Mouse (Mus musculus) CD4-positive, CD25-positive, alpha-beta regulatory T cell, adult 4 months (primary cell): Measurements from ENCODE around the gene Tub. TPM values are rescaled to one million over a fixed set of nuclear protein-coding genes. Genes with fewer than 3 reads are reported as not detected.

Source experiments
- ATAC-seq: one replicate; pipeline ENCODE4 v1.8.0; 2017
- polyA plus RNA-seq, 2 experiments: library from polyadenylated mRNA; unstranded; fragments of 100-300 nt; shearing (Covaris generic); gene quantifications; one replicate each; pipeline ENCODE4 v1.2.1; 2017

The Tub gene
- polyA plus RNA-seq, 2 experiments from 2014 or later: 0.34 to 0.37 TPM

DNA sequence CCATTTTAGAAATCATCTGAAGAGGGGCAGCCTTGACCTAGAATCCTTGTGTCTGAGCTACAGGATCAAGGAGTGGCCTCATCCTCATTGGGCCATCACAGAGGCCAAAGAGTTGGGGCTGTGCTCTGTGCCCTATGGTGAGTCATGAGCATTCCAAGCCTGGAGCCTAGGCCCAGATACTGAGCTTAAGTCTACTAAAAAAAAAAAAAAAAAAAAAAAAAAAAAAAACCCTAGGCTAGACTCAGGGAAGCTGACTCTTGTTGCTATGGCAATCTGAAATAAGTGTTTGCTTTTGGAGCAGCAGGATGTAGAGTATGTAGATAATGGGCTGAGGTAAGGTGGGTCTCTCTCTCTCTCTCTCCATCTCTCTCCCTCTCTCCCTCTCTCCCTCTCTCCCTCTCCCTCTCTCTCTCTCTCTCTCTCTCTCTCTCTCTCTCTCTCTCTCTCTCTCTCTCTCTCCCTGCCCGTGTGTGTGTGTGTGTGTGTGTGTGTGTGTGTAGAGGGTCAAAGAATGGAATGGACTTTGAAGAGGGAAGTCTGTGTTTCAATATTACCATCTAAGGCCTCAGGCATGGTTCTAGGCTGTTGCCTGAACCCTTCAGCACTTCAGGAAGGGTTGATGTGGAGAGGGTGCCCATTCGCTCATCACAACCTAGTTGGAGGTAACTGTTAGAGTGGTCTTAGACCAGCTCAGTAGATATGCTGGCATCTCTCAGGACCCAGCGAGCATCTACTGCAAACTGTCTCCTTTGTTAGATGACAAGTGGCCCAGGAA, 36.0 kb downstream of the Tub start:
- ATAC-seq: no peak

DNA sequence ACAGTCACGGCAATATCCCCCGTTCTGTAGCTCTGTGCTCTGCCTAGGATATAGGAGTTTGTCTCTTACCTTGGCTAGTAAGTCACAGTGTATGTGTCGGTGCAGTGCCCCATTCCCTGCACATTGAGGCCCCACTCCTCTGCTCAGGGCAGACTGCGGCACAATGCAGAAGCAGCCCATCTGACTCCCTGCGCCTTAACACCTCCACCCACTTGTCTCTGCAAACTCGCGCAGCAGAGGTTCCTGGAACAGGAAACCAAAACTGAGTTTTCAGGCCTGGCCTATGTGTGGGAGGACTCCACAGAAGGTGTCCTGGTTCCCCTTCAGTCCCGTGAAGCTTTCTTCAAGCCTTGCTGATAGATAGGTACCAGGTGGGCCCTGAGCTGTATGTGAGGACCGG, 41.1 kb downstream of the Tub start:
- no peak for ATAC-seq

DNA sequence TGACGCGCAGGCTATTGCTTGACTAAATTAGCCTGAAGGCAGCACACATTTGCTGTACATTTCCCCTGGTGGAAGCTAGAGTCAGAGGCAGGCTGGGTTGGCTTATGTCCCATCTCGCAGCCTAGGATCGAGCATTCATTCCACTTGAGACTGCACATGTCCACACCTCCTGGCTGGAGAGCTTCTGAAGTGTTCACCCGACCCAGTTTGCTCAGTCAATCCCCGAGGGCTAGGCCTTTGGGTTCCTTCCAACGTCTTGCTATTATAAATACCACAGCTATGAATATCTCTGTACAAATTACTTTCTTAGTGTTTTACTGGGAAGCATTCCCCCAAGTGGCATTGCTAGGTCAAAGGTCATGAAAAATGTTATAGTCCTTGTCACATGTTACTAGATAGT, 43.1 kb downstream of the Tub start:
- no peak for ATAC-seq

DNA sequence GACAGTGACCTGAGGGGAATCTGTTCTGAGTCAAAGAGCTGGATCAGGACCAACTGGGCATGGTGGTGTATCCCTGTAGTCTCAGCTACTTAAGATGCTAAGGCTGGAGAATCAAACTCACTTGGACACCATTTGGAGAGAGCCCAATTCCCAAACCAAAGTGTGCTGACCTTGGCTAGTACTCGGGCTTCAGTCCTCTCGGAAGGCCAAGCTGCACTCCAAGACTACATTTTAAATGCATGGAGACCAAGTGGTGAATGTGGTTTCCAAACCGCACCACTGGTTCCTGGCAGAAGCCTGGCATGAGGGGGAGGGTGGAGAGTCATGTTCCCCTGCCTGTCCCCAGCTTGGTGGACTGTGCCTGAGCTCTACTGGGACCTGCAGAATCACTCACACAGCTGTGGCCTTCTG, 43.7 kb downstream of the Tub start:
- ATAC-seq: no peak

DNA sequence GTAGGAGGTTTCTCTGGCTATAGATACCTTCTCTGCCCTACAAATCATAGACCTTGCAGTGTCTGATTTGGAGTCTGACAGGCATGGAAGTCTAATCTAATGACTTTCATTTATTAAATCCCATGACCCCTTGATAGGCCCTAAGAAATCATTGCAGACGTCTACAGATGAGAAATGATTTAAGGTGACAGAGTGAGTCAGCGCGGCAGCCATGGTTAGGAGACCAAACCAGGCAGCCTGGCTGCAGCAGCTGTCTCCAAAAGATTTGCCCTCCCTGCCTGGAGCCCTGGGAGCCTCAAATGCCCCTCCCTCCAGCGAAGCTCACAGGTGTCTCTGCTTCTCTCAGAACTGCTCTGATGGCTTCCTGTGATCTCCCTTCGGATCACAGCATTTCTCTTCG, 46.0 kb downstream of the Tub start:
- ATAC-seq: no peak

DNA sequence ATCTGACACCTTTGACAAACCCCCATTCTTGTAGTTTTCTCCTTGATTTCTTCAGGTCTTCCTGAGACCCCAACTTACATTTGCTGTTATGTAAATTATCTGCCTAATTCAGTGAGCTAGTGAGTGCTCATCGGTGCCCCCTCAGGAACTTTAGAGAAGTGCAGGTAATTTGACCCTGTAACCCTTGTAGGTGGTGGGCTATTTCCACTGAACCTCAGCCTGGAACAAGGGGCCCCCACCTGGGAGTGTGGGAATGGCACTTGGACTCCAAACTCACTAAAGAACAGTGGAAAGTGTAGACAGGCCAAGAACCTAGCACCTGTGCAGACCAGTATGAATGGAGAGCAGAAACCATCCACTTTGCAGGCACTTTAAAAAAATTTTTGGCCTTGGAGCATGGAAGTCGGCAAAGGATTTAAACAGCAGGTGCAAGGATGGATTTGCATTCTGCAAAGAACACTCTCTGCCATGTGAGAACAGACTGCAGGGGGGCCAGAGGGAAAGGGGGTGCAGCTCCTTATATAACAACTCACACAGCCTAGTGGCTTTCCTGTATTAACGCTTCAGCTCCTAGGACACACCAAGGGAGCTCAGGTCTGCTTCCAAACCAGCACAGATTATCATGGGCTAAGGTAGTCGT, 50.3 kb downstream of the Tub start:
- ATAC-seq: peak; percentile 43

DNA sequence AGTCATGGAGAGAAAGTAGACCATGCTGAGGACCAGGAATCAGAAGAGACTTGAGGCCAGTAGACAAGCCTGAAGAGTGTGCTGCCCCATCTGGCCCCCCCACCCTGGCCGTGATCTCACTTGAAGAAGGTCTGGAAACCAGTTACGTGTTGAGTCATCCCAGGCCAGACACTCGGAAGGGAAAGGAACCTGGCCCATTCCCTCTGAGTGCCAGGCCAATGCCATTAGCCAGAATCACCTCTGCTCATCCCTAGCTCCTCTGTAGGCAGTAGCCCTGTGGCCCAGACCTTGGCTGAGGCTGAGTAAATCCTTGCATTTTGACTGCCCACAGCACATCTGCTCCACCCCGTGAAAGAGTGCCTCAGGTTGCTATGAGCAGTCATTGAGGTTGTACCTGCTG, 51.8 kb downstream of the Tub start:
- no peak for ATAC-seq

DNA sequence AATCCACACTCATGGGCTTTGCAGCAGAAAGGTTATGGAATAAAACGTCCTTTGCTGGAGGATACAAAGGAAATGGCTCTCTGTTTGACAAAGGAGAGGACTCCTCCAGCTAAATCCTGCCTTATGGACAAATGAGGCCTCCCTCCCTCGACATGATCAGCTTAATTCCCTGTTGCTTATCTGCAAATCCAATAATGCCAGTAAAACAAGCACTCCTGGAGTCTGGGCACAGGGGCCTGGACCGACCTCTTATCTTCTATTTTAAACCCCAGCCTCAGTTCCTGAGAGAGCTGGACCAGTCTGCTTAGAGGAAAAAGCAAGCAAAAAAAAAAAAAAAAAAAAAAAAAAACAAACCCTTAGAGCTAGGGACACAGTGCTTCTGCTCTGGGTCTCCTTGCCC, 53.5 kb downstream of the Tub start:
- ATAC-seq: no peak

DNA sequence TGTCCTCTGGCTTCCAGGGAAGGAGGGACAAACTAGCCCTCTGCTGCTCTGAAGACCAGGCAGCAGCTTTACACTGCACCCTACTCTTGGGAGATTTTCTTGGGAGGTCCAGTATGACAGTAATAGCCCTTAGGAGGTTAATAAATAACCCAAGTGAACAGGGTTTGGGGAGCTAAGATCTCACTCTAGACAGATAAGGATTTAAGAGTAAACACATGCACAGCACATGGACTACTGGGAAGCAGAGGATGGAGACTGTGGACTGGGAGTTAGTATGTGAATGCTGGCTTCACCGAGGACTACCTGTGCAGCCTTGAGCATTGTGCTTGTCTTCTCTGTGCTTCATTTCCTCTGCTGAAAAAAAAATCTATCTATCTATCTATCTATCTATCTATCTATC, 59.1 kb downstream of the Tub start:
- no peak for ATAC-seq

DNA sequence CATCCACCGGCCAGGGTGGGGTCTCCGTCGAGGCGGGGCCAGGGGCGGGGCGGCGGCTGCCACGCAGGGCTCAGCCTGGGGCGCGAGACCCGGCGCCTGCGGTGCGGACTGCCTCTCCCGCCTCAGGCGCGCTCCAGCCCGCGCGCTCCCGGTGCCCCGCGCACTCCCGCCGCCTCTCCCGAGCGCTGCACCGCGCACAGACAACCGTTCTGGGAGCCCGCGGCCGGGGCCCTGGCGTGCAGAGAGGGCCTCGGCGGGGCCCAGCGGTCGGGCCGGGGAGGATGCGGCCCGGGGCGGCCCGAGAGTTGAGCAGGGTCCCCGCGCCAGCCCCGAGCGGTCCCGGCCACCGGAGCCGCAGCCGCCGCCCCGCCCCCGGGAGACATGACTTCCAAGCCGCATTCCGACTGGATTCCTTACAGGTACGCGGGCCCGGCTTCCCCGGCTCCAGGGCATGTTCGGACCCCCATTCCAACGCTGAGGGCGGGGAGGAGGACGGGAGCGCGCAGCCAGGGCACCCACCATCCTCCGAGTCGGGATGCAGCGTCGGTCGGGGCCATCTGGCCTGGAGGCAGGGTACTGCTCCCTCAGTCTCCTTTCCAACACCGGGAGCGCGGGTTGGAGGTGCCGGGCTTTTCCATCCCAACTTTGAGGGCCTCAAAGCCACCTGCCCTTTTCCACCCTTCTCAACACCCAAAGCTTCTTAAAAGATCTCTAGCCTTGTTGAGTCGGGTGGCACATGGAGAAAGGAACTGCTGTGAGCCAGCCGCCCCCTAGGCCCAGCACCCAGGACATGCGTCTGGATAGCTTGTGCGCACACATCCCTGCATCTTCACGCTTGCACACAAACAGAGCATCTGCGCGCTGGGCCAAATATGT, 60.8 kb downstream of the Tub start:
- no peak for ATAC-seq

DNA sequence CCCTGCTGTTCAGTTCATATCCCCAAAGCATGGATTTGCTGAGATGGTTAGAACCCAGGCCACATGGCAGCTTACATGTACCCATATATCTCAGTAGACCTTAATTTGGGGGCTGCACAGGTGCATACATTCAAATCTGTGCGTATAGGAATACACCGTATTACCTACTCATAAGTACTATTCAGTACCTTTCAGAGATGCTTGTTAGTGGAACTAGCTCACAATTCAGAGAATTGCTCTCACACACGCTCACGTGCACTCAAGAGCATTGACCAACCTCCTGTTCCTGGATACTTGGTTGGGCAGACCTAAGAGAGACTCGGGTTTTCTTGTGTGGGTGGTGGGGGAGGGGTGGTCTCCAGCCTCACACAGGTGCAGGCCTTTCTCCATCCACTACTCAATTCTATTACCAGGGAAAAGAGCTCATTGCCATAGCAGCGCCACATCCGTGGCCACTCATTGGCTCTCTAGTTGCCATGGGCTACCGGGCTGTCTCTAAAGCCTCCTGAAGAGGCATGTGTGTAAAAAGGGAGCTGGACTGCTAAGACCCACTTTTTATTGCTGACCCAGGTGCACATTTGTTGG, 61.5 kb downstream of the Tub start:
- no peak for ATAC-seq

DNA sequence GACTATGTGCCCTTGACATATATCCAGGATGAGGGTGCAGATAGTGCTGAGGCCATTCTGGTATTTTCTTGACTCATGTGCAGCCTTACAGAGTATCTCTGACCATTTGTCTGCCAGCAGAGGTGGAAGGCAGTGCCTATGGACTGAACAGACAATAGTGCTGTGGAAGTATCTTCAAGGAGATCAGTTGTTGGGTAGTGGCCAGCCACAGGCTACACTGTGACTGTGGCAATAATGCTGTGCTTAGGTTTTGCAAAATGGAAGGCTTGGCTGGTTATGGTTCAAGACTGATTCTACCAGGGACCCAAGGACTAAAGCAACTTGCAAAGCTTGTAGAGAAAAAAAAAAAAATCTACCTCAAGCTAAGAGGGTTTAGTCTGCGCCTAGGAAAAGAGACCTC, 62.4 kb downstream of the Tub start:
- no peak for ATAC-seq

DNA sequence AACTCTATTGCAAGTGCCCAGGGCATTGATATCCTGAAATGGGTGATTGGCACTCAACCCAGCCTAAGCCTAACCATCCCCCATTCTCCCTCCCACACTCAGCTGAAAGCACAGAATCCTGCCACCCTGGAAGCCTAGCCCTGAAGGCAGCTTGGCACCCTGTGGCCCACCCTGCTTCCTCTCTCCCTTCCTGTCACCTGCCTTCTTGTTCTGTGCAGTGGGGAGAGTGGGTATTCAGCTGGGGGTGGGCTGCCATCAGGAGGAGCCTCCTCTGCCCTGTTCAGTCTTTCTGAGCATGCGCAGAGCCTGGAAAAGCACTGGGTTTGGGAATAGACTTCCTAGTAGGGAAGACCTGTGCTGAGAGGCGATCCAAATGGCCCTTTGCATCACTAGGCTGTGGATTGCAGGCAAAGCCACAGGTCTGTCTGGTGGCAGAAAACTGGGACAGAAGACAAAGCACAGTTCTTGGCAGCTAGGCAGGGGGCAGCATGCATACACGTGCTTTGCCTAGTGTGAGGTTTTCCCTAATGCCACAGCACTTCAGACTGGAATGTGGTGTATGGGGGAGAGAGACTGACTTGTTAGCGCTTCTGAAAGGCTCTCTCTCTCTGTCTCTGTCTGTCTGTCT, 63.0 kb downstream of the Tub start:
- ATAC-seq: no peak

DNA sequence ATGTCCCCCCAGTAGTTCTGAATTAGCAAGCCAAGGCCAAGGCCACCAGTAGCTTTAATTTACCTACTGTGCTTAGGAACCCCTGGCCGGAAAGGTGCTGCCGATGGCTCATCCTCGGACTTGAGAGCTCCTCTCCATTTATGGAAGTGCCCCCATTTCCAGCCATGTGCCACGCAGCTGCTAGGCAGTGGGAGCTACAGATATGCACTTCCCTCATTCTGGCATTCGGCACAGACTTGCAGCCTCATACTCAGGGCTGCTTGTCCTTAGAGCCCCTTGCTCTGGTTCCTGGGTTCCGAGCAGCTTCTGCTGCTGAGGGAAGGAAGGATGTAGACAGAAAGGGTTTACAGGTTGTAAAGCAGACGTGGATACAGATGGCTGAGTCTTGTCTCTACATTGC, 64.7 kb downstream of the Tub start:
- no peak for ATAC-seq

DNA sequence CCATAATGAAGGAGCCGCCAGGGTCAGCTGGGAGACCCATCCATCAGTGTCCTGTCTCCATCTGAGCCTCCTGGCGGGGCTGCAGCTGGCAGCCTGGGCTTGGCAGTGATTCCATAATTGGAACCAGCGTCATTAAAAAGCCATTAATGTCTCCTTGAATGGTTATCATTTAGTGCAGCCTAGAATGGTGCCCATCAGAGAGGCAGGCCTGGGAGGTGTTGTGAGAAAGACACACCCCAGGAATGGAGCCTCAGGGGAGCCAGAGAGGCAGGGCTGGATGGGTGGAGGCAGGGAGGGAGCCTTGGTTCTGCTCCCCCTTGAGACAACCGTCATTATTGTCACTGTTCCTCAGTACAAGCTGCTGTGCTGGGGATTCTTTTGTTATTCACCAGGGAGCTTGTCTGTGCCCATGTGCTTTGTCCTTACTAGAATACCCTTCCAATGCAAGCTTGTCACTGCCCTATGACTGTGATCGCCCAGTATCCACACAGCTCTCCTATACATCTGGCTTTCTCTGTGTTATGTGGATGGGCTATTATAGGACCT, 66.3 kb downstream of the Tub start:
- no peak for ATAC-seq

DNA sequence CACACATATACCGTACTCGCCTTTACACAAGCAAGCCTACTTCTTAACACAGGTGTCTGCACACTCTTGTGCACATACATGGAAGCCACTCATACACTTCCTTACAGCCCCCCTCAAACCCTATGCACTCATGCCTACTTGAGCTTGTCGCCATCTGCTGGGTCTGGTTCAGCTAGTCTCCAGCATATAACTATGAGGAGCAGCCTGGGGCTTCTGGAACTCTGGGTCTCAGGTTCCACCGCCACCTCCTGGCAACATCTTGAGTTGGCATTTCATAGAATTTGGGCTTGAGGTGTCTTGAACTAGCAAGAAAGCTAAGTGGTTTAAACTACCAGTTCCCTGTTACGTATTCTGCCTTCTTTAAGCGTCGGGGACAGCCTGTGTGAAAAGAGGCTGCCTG, 69.1 kb downstream of the Tub start:
- ATAC-seq: no peak

DNA sequence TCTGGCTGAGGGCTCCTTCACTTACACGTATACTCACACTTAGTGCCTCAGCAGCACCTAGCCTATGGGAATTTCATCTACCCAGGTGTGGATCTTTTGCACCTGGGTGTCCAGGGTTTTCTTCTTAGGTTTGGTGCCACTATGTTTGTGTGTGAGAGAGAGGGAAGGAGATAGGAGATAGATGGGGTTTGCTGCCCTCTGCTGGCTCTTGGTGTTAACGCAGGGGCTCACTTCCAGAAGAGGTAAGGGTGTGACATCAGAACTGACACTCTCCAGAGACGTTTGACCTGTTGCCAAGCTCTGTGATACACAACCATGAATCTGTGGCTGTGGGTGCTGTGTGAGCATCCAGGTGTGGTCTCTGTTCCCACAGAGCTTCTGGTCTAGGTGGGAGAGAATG, 71.3 kb downstream of the Tub start:
- no peak for ATAC-seq

DNA sequence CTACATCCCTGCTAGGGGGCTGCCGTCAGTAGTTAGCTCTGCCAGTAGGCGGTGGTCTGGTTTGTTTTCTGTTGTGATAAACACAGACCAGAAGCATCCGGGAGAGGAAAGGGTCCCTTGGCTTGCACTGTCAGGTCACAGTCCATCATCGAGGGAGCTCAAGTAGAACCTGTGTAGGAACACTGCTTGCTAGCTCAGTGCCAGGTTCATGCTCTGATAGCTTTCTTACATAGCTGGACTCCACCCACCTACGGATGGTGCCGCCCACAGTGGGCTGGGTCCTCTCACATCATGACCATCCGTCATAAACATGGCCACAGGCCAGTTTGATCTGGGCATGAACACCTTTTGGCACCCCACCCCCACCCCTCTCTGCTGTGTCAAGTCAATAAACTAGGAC, 75.6 kb downstream of the Tub start:
- no peak for ATAC-seq

DNA sequence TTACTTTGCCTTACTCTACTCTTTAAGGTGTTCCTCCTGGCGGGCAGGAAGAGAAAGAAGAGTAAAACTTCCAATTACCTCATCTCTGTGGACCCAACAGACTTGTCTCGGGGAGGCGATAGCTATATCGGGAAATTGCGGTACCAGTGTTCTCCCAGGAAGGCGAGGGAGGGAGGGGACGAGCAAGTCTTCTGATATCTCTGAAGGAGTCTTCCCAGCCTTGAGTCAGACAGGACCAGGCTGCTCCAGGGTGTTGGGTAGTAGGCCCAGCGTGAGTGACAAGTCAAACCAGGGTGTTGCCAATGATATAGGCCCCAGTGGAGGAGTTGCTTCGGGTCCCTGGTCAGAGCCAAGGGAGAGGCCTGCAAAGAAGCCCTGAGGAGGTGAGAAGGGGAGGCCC, 76.8 kb downstream of the Tub start:
- ATAC-seq: no peak

DNA sequence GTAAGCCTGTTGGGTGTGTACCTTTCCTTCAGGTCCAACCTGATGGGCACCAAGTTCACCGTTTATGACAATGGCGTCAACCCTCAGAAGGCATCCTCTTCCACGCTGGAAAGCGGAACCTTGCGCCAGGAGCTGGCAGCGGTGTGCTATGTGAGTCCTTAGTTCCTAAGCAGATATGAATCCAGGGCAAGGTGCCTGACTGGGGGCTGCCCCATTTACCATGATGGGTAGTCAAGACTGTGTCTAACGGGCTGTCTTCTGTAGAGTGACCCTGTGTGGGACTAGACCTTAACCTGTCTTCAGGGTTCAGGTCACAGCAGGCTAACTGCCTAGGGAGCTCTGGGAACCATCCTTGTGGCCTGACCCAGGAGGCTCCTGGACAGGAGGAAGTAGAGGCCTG, 77.6 kb downstream of the Tub start:
- no peak for ATAC-seq

DNA sequence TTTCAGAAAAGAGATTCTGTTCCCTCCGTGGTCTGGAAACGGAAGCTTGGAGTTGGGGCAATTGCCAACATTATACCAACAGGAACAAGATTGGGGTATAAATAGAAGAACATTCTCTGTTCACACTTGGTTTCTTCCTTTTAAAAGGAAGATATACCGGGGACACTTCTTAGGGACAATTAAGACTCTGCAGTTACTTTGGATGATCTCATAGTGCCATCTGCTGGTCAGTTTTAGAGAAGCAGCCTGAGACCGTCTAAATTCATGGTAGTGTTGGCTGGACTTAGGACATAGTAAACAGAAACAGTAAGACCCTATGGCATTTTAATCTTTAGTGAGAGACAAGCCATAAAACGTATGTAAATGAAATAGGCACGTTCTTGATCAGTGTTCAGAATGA, 78.1 kb downstream of the Tub start:
- ATAC-seq: peak; percentile 61

DNA sequence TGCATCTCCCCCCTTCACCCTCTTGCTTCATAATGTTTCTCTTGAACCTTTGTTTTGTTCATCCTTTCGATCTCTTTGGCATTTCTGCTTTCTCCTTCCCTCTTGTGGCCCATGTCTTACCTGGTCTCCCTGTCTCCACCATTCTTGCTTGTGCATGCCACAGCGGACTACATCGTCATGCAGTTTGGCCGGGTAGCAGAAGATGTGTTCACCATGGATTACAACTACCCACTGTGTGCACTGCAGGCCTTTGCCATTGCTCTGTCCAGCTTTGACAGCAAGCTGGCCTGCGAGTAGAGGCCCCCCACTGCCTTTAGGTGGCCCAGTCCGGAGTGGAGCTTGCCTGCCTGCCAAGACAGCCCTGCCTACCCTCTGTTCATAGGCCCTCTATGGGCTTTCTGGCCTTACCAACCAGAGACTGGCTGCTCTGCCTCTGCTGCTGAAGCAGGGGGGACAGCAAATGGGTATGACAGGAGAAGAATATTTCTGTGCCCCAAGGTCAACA, 79.9 kb downstream of the Tub start:
- ATAC-seq: no peak
